Mouse (Mus musculus): ENCODE data around the gene Atp5f1.

GRCm38 (mm10) chr3:105918355-105918745, 41.5 kb downstream of the Atp5f1 start:
- TF ChIP-seq CTCF (IDR thresholded peaks at IDR 0.05; ENCODE audit: extremely low read depth, insufficient read depth, low read length) (no peak), POLR2A (IDR thresholded peaks at IDR 0.05; ENCODE audit: extremely low read depth, insufficient read depth, low read length) (no peak)

Data from cortical plate, adult 2 months (tissue).